In the genomic region with DNA sequence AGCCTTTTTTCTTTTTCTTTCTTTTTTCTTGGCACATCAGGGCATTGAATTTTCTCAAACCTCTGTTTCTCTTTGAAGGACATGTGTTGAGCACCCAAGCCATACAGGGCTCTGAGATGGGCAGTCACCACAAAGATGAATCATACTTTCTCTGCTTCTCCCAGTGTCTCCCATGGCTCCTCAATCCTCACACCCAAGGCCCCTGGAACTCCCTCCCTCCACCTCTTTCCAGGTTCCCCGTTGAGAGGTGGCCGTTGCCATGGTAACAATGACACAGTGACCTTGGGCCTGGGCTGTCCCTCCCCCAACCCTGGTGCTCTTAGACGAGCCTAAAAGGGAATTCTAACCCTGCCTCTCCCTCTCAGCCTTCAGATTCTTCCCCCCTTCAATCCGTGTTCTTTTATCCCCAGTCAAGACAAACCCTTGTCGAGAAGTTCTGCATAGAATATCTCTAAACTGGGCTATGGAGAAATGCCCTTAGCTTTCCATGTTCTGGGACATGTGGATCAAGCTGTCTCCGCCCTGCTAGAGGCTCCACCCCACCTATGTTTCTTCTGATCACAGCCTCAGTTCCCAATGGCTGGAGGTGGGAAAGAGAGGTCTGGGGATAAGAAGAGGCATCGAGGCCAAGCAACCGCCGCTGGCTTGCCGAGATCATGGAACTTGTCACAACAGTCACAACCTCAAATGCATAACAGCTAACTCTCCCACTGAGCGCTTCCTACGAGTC, we compare ENCODE assay signal across 8 mouse cellular contexts. TPM values are rescaled to one million over a fixed set of nuclear protein-coding genes. Genes with fewer than 3 reads are reported as not detected.
DNase-seq lines count a peak whose midpoint lies in the region.

No protein-coding gene starts in this region.

- intact Hi-C loops in left cerebral cortex, postnatal 4 days (cut with DNase I): loop anchor here (2.0 to 5.0 kb wide), 2 partner anchors 154 to 270 kb away; partner anchors contain the start of gene Fbxo17
- intact Hi-C loops in left cerebral cortex, postnatal 10 days (cut with DNase I): loop anchor here (1.0 to 5.0 kb wide), 3 partner anchors 80 to 280 kb away; no protein-coding TSS in a partner anchor

- DNase-seq in left cerebral cortex, postnatal 4 days: peak; percentile 51
- DNase-seq in left cerebral cortex, adult 9 months (ENCODE audit: low spot score in 2 of 2): no peak
- peak; percentile 94 for DNase-seq in ZHBTc4 (ENCODE audit: low read depth, low spot score)
- DNase-seq in embryo, embryonic 10.5 days (ENCODE audit: low spot score): peak; percentile 47
- peak; percentile 38 to 69 for DNase-seq in kidney, postnatal 25 days
- DNase-seq in right cerebral cortex, postnatal 25 days: no peak
- no peak for DNase-seq in left cerebral cortex, postnatal 10 days (ENCODE audit: extremely low spot score in 1 of 2, low spot score in 2 of 2)
- DNase-seq in neural tube, embryonic 10.5 days (ENCODE audit: extremely low spot score, low spot score): no peak

RNA-seq across cellular contexts. Expression of gene Lrfn1, which starts 4.5 kb away (rescaled TPM):
- 100 to 1,000 TPM; 125 TPM for total RNA-seq in left cerebral cortex, postnatal 4 days (2021)
- total RNA-seq in left cerebral cortex, postnatal 10 days (2021): 100 to 1,000 TPM; 106 to 112 TPM

RNA-seq across cellular contexts. Expression of gene Gmfg, which starts 10.0 kb away (rescaled TPM):
- 1 to 10 TPM; 2.5 to 3.3 TPM for total RNA-seq in left cerebral cortex, postnatal 4 days (2021)
- 1 to 10 TPM; 3.3 to 5.0 TPM for total RNA-seq in left cerebral cortex, postnatal 10 days (2021)

RNA-seq across cellular contexts. Expression of gene Paf1, which starts 54.5 kb away (rescaled TPM):
- total RNA-seq in left cerebral cortex, postnatal 4 days (2021): 10 to 100 TPM; 77.7 to 86.8 TPM
- 10 to 100 TPM; 65.3 to 66.1 TPM for total RNA-seq in left cerebral cortex, postnatal 10 days (2021)

RNA-seq across cellular contexts. Expression of gene Med29, which starts 54.8 kb away (rescaled TPM):
- 10 to 100 TPM; 18.6 to 19.7 TPM for total RNA-seq in left cerebral cortex, postnatal 4 days (2021)
- 10 to 100 TPM; 18.5 to 19.3 TPM for total RNA-seq in left cerebral cortex, postnatal 10 days (2021)

Comparison
In these comparisons a context has a peak if more than half of its experiments do, and no peak if none do; other contexts are left out.
1. DNase-seq: peak in left cerebral cortex, postnatal 4 days (single experiment), ZHBTc4 (single experiment), embryo, embryonic 10.5 days (single experiment) and kidney, postnatal 25 days (2 of 2); none in left cerebral cortex, adult 9 months (0 of 2), right cerebral cortex, postnatal 25 days (single experiment), left cerebral cortex, postnatal 10 days (0 of 2) and neural tube, embryonic 10.5 days (single experiment).